Mouse (Mus musculus): ENCODE data around the gene Hip1. TPM values are rescaled to one million over a fixed set of nuclear protein-coding genes. Genes with fewer than 3 reads are reported as not detected.

Hip1 gene
- 30.6 and 33.7 TPM in 2 replicates for polyA plus RNA-seq (2015; fragmentation: Nextera tagmentation; extraction: Ambion mirVana)

DNA sequence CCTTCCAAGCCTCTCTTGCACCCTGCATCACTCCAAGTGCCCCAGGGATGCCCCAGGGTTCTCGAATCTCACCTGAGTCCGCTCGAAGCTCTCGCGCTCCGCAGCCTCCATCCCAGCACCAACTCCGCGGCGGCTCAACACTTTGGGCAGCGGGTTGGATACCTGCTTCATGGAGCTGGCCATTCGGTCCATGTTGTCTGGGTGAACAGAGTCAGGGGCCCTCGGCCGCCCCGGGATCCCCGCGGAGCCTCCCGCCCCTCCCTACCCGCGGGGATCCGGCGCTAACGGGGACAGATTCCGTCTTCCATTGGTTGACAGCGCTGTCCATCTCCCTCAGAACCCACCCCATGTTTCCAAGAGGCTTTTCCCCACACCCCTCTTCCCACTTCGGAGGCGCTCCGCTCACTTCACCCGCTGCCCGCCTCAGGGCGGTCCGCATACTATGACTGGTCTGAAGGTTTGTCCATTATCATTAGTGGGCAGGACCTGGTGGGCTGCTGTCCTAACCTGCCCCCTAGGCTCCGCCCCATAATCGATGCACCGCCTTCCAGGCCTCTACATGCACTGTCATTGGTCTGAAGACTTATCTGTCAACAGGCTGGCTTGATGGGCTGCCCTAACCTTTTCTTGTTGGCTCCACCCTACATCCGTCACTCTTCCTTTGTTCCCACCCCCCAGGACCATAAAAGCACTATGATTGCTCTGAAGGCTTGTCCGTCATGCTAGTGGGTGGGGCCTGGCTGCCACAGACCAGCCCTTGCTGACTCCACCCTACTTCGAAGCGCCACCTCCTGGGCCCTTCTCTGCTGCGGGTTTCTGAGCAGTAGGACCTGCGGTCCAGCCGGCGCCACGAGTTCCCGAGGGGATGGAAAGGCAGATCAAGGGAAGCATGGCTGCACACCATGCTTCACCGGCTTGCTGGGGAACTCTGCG is at the start of gene Hip1:
TSS of gene Hip1 (minus strand) at position 256 of the 933 bp plus-strand sequence.
- peak within 1 kb of the TSS; percentile 97 for H3K4me2 ChIP-seq
- H3K27ac ChIP-seq, result peak within 1 kb of the TSS; percentile 31; the same call in 1 of the 2 replicates
- peak within 1 kb of the TSS; percentile 82 for H3K4me3 ChIP-seq
- H3K9ac ChIP-seq, result peak within 1 kb of the TSS; percentile 72
- H3K9me3 ChIP-seq, result no peaks in the 10 kb centered on the region
- H3K36me3 ChIP-seq, result no peaks in the 10 kb centered on the region
- peaks cover 10% of the 10 kb centered on the region for H3K4me1 ChIP-seq
- under 1% methylated on average over 46 of the region's 46 CpGs for WGBS
- H3K27me3 ChIP-seq, result no peaks in the 10 kb centered on the region
- ATAC-seq (ENCODE audit: borderline replicate concordance, extremely low read depth, low FRiP score, low TSS enrichment), result peak; percentile 100

DNA sequence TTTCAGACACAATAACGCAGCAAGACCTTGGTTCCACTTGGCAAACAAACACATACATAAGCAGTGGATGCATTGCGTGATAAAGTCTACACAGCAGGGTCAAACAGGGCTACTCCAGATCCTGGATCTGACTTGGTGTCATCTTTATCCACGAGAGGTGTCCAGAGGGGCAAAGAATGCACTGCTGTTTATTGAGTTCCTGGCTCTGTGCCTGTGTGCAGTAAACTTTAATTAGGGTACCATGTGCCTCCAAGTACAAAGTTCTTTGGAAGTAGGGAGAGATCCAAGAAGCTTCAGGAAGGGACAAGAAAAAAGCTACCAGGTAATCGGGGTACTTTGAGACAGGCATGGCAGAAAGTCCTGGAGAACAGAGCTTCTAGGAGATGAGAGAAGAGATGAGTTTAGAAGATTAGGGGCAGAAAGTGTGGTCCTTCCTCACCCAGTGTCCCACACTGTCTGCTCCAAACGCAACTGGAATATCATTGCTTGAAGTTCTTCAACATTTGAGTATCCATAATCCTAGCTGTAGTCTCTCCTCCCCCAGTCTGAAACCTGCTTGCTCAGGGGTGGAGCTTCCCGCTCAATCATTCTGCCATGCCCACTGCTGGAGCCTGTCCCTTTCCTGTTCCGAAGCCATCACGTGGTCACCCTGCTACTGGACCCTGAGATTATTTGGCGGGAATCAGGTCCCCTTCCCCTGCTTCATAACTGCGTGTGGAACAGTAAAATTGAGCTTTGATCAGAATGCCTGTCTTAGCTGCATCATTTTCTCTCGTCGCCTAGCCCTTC is 45.3 kb upstream of the Hip1 start:
- no peaks in the 10 kb centered on the region for H3K27me3 ChIP-seq
- WGBS, result 75% methylated on average over 12 of the region's 12 CpGs
- no peak overlapping the region for H3K27ac ChIP-seq
- no peak overlapping the region for H3K4me2 ChIP-seq
- no peaks in the 10 kb centered on the region for H3K9me3 ChIP-seq
- H3K9ac ChIP-seq, result no peak overlapping the region
- no peaks in the 10 kb centered on the region for H3K4me1 ChIP-seq
- ATAC-seq (ENCODE audit: borderline replicate concordance, extremely low read depth, low FRiP score, low TSS enrichment), result no peak
- no peak overlapping the region for H3K4me3 ChIP-seq
- H3K36me3 ChIP-seq, result no peaks in the 10 kb centered on the region

DNA sequence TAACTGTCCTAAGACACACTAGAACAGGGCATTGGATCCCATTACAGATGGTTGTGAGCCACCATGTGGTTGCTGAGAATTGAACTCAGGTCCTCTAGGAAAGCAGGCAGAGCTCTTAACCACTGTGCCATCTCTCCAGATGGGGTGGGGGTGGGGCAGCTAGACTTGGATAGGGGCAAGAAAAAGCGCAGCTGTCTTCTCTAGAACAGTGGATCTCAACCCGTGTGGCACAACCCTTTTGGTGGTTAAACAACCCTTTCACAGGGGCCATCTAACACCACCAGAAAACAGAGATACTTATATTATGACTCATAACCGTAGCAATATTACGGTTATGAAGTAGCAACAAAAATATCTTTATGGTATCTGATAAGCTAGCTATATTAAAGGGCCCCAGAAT is 42.8 kb upstream of the Hip1 start:
- 85% methylated on average over 4 of the region's 4 CpGs for WGBS
- H3K36me3 ChIP-seq, result no peaks in the 10 kb centered on the region
- H3K27ac ChIP-seq, result no peak overlapping the region
- no peak for ATAC-seq (ENCODE audit: borderline replicate concordance, extremely low read depth, low FRiP score, low TSS enrichment)
- no peaks in the 10 kb centered on the region for H3K9me3 ChIP-seq
- no peak overlapping the region for H3K9ac ChIP-seq
- H3K4me1 ChIP-seq, result no peaks in the 10 kb centered on the region
- no peak overlapping the region for H3K4me3 ChIP-seq
- no peak overlapping the region for H3K4me2 ChIP-seq
- H3K27me3 ChIP-seq, result no peaks in the 10 kb centered on the region

- H3K4me3 ChIP-seq, result no peak overlapping the region
- no peaks in the 10 kb centered on the region for H3K27me3 ChIP-seq
- H3K36me3 ChIP-seq, result no peaks in the 10 kb centered on the region
- WGBS, result 80% methylated on average over 8 of the region's 8 CpGs
- no peak for ATAC-seq (ENCODE audit: borderline replicate concordance, extremely low read depth, low FRiP score, low TSS enrichment)
- H3K9ac ChIP-seq, result no peak overlapping the region
- H3K27ac ChIP-seq, result no peak overlapping the region
- H3K4me1 ChIP-seq, result no peaks in the 10 kb centered on the region
- H3K9me3 ChIP-seq, result no peaks in the 10 kb centered on the region
- H3K4me2 ChIP-seq, result no peak overlapping the region
Observed at GRCm38 (mm10) chr5:135585691-135586090, 40.8 kb upstream of the Hip1 start.

DNA sequence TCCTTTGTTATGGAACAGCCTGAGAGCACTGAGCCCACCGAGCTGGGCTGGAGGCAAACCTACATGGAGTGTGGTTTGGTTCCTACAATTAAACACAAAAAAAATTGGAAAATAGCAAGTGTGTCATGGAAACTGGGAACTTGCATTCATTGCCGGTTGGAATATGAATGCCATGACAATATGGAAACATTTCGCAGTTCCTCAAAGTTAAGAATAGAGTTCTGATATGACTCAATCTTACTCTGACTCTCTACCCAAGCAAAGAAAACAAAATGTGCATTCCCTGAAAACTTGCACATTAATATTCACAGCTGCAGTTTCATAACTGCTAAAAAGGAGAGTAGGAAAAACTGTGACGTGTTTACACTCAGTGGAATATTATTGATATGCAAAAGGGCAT is 37.4 kb upstream of the Hip1 start:
- Histone ChIP-seq H3K27me3 (no peaks in the 10 kb centered on the region), H3K36me3 (no peaks in the 10 kb centered on the region), H3K9ac (no peak overlapping the region), H3K9me3 (no peaks in the 10 kb centered on the region), H3K4me1 (no peaks in the 10 kb centered on the region), H3K27ac (no peak overlapping the region), H3K4me3 (no peak overlapping the region), H3K4me2 (no peak overlapping the region)
- WGBS, result 76% methylated on average over 4 of the region's 4 CpGs
- ATAC-seq (ENCODE audit: borderline replicate concordance, extremely low read depth, low FRiP score, low TSS enrichment), result no peak

GRCm38 (mm10) chr5:135579331-135579751 is 34.4 kb upstream of the Hip1 start:
- 78% methylated on average over 10 of the region's 10 CpGs for WGBS
- no peaks in the 10 kb centered on the region for H3K9me3 ChIP-seq
- no peak overlapping the region for H3K9ac ChIP-seq
- ATAC-seq (ENCODE audit: borderline replicate concordance, extremely low read depth, low FRiP score, low TSS enrichment), result no peak
- no peaks in the 10 kb centered on the region for H3K36me3 ChIP-seq
- H3K27me3 ChIP-seq, result no peaks in the 10 kb centered on the region
- H3K4me3 ChIP-seq, result no peak overlapping the region
- no peak overlapping the region for H3K27ac ChIP-seq
- no peaks in the 10 kb centered on the region for H3K4me1 ChIP-seq
- H3K4me2 ChIP-seq, result no peak overlapping the region

- Histone ChIP-seq H3K27me3 (no peaks in the 10 kb centered on the region), H3K4me3 (no peak overlapping the region), H3K4me1 (no peaks in the 10 kb centered on the region), H3K4me2 (no peak overlapping the region), H3K9me3 (no peaks in the 10 kb centered on the region), H3K36me3 (no peaks in the 10 kb centered on the region), H3K27ac (no peak overlapping the region), H3K9ac (no peak overlapping the region)
- no peak for ATAC-seq (ENCODE audit: borderline replicate concordance, extremely low read depth, low FRiP score, low TSS enrichment)
- WGBS, result 53% methylated on average over 4 of the region's 4 CpGs
Observed at GRCm38 (mm10) chr5:135576055-135576454, 31.1 kb upstream of the Hip1 start.

- no peak within 1 kb of the TSS for H3K4me2 ChIP-seq
- H3K36me3 ChIP-seq, result no peaks in the 10 kb centered on the region
- H3K27ac ChIP-seq, result no peak within 1 kb of the TSS
- no peaks in the 10 kb centered on the region for H3K4me1 ChIP-seq
- no peaks in the 10 kb centered on the region for H3K27me3 ChIP-seq
- no peak within 1 kb of the TSS for H3K9ac ChIP-seq
- WGBS, result 86% methylated on average over 6 of the region's 6 CpGs
- no peak for ATAC-seq (ENCODE audit: borderline replicate concordance, extremely low read depth, low FRiP score, low TSS enrichment)
- no peaks in the 10 kb centered on the region for H3K9me3 ChIP-seq
- no peak within 1 kb of the TSS for H3K4me3 ChIP-seq
Observed at GRCm38 (mm10) chr5:135573006-135573405, 28.1 kb upstream of the Hip1 start, which contains the start of gene Ccl24. Ccl24 (minus strand) TSS chr5:135573049.

DNA sequence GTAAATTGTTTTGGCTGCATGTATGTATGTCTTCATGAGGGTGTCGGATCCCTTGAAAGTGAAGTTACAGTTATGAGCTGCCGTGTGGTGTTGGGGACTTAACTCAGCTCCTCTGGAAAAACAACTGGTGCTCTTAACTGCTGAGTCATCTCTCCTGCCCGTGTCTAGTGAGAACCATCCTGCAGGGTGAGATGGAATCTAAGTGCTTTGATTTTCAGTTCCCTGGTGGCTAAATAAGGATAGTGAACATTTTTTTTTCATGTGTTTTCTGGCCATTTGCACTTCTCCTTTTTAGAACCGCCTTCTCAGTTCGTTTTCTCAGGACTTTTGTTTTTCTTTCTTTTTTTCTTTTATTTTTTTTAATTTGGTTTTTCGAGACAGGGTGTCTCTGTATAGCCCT is 23.8 kb upstream of the Hip1 start:
- ATAC-seq (ENCODE audit: borderline replicate concordance, extremely low read depth, low FRiP score, low TSS enrichment), result no peak
- WGBS, result 59% methylated on average over 6 of the region's 6 CpGs
- no peaks in the 10 kb centered on the region for H3K4me1 ChIP-seq
- no peak overlapping the region for H3K4me2 ChIP-seq
- H3K9ac ChIP-seq, result no peak overlapping the region
- no peaks in the 10 kb centered on the region for H3K27me3 ChIP-seq
- H3K27ac ChIP-seq, result no peak overlapping the region
- H3K36me3 ChIP-seq, result no peaks in the 10 kb centered on the region
- no peaks in the 10 kb centered on the region for H3K9me3 ChIP-seq
- H3K4me3 ChIP-seq, result no peak overlapping the region

DNA sequence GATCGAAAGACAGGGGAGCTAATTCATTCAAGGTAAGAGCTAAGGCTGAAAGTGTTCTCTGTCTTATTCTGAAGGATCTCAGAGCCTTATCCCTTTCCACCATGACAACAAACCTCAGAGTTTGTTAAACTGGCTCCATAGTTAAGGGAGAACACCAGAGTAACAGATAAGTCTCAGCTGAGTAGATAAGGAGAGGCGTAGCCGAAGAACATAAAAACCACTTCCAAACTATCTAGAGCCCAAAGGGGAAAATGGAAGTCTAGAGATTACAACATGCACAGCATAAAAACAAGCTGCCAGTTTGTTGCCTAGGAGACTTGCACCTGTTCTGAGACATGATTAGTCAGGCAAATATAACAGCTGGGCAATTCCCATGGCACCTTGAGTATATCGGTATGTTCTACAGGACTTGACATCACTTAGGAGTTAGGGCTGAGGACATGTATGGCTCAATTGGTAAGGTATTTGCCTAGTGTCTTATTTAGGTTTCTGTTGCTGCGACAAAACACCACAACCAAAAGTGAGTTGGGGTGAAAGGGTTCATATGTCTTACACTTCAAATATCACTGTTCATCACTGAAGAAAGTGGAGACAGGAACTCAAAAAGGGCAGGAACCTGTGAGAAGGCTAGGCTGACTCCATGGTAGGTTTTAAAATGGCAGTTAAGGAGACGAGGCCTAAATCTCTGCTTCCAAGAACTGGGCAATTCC is 22.8 kb upstream of the Hip1 start:
- Histone ChIP-seq H3K36me3 (no peaks in the 10 kb centered on the region), H3K4me2 (no peak overlapping the region), H3K9ac (no peak overlapping the region), H3K4me3 (no peak overlapping the region), H3K9me3 (no peaks in the 10 kb centered on the region), H3K4me1 (no peaks in the 10 kb centered on the region), H3K27me3 (no peaks in the 10 kb centered on the region), H3K27ac (no peak overlapping the region)
- no peak for ATAC-seq (ENCODE audit: borderline replicate concordance, extremely low read depth, low FRiP score, low TSS enrichment)
- WGBS, result 83% methylated on average over 6 of the region's 6 CpGs

GRCm38 (mm10) chr5:135563469-135563868 is 18.5 kb upstream of the Hip1 start, which contains the start of gene Ccl26:
Ccl26 (minus strand) TSS chr5:135563569.
- H3K4me2 ChIP-seq, result no peak within 1 kb of the TSS
- no peaks in the 10 kb centered on the region for H3K36me3 ChIP-seq
- 86% methylated on average over 3 of the region's 3 CpGs for WGBS
- H3K9me3 ChIP-seq, result no peaks in the 10 kb centered on the region
- H3K4me1 ChIP-seq, result no peaks in the 10 kb centered on the region
- H3K4me3 ChIP-seq, result no peak within 1 kb of the TSS
- no peak within 1 kb of the TSS for H3K27ac ChIP-seq
- no peaks in the 10 kb centered on the region for H3K27me3 ChIP-seq
- no peak for ATAC-seq (ENCODE audit: borderline replicate concordance, extremely low read depth, low FRiP score, low TSS enrichment)
- H3K9ac ChIP-seq, result no peak within 1 kb of the TSS

Measured in lung, embryonic 15.5 days (tissue).